ENCODE assay signal across 18 mouse cellular contexts in genomic region chr9:36863694-36864093, GRCm38 (mm10). TPM values are rescaled to one million over a fixed set of nuclear protein-coding genes. Genes with fewer than 3 reads are reported as not detected.
"Had no signal": no experiment of that assay in that cellular context is flagged by ENCODE, and none has a peak within 500 bp of the region (broad histone marks: within the 10 kb centered on the region; RNA-seq: fewer than 3 reads in every experiment).

No protein-coding gene starts in this region.

- H3K36me3 ChIP-seq: limb, embryonic 10.5 days; limb, embryonic 13.5 days; liver, embryonic 13.5 days had no signal

- H3K4me1 ChIP-seq: liver, embryonic 13.5 days; midbrain, embryonic 15.5 days had no signal

- H3K4me2 ChIP-seq: limb, embryonic 13.5 days; liver, embryonic 13.5 days; lung, embryonic 14.5 days; midbrain, embryonic 12.5 days; midbrain, embryonic 15.5 days had no signal

- H3K9ac ChIP-seq: limb, embryonic 13.5 days; liver, embryonic 13.5 days; lung, embryonic 14.5 days; midbrain, embryonic 12.5 days; midbrain, embryonic 15.5 days had no signal

- H3K4me3 ChIP-seq: layer of hippocampus, adult 2 months; limb, embryonic 10.5 days; limb, embryonic 13.5 days; liver, embryonic 13.5 days; midbrain, embryonic 12.5 days; midbrain, embryonic 15.5 days had no signal

- H3K27ac ChIP-seq: limb, embryonic 10.5 days; limb, embryonic 13.5 days; liver, embryonic 13.5 days; midbrain, embryonic 12.5 days; midbrain, embryonic 15.5 days had no signal

- H3K27me3 ChIP-seq: limb, embryonic 13.5 days; liver, embryonic 13.5 days; midbrain, embryonic 12.5 days; midbrain, embryonic 15.5 days had no signal

- DNase-seq: kidney, adult 11 months; kidney, adult 9 months; kidney, postnatal 14 days; kidney, postnatal 4 days; layer of hippocampus, adult 9-11 months; liver; liver, embryonic 13.5 days; lung, embryonic 14.5 days; lung, postnatal 10 days; lung, postnatal 4 days; thymus, adult 18-20 months; thymus, postnatal 36 days had no signal

- ATAC-seq: midbrain, embryonic 15.5 days had no signal

- H3K9me3 ChIP-seq: limb, embryonic 10.5 days; limb, embryonic 13.5 days; liver, embryonic 13.5 days; midbrain, embryonic 12.5 days; midbrain, embryonic 15.5 days had no signal

RNA-seq across cellular contexts. Expression of gene Fez1, which starts 42.0 kb away (rescaled TPM):
- total RNA-seq: megakaryocyte progenitor cell, adult 5-6 weeks had no signal
